Mouse (Mus musculus): ENCODE measurements around the gene Gm5127.

DNA sequence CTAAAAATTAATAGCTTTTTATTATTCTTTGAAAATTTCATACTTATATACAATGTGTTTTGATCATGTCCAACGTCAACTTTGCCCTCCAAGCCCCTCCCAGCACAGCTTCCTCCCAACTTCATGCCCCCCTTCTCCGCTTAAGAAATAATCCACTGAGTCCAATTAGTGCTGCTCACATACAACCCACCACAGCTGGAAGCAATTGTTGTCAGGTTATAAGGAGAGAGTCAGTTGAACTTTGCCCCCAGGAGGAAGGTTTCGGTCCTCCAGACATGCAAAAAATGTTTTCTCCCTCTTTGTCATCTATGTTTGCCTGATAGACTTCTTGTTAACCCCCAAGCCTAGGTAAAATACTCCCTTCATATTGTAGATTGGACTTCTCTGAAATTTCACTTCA is 4.0 kb upstream of the Gm5127 start:
- no peak for TF ChIP-seq CTCF (conservative IDR thresholded peaks at IDR 0.05; ENCODE audit: low read length)
- no peak for TF ChIP-seq NANOG (IDR thresholded peaks at IDR 0.05; ENCODE audit: borderline replicate concordance, low read length)

All from E14TG2a.4 (cell line).